11 mouse cellular contexts compared by ENCODE assay signal in the genomic region with DNA sequence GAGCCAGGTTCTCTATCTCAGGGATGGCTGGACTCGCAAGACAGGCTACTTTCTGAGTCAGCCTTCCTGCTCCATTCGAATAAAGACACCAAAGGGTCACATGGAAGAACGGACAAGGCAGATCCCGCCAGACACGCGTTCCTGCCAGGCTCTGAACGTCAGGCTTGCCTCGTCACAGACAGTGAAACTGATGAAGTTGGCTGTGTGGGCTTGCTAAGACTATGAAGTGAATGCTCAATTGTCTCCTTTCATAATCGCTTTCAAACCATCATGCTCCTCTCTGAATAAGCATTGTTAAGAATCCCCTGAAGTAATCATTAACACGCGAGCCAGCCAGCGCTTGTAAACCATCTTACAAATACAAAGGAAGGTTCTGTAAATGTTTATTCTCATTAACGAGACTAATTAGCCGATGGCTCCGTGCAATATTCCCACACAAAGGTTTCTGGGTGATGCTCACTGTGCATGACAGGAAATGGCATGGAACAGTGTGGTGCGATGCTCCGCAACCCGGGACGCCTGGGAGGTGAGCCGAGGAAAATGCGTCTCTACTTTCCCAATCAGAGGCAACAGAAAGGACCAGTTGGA.
DNase-seq lines count a peak whose midpoint lies in the region; ATAC-seq and TF ChIP-seq lines count a peak whose summit lies in the region.
"Had no signal": no experiment of that assay in that cellular context is flagged by ENCODE, and none has a peak within 500 bp of the region (broad histone marks: within the 10 kb centered on the region; RNA-seq: fewer than 3 reads in every experiment).

No protein-coding gene starts in this region.

- peaks cover 2% of the 10 kb centered on the region; the same call in 1 of the 2 replicates for H3K4me1 ChIP-seq in neural tube, embryonic 11.5 days (ENCODE audit: control insufficient read depth, insufficient read depth, low read length)
- H3K4me1 ChIP-seq in forebrain, postnatal 0 days (ENCODE audit: insufficient read depth): peaks cover 35% of the 10 kb centered on the region
- H3K4me1 ChIP-seq in kidney, postnatal 0 days (replicated peaks; ENCODE audit: insufficient read depth, low read length): no peaks in the 10 kb centered on the region
- peaks cover 8% of the 10 kb centered on the region; the same call in 1 of the 2 replicates for H3K4me1 ChIP-seq in heart, embryonic 11.5 days (ENCODE audit: control insufficient read depth, insufficient read depth, low read length)
- H3K4me1 ChIP-seq: liver, embryonic 13.5 days had no signal

- no peak for ATAC-seq in neural tube, embryonic 11.5 days (ENCODE audit: insufficient read depth, low FRiP score, low TSS enrichment)
- peak; percentile 66 for ATAC-seq in forebrain, postnatal 0 days
- ATAC-seq in kidney, postnatal 0 days (replicated peaks; ENCODE audit: low FRiP score, low read depth): peak; percentile 72
- ATAC-seq in heart, embryonic 11.5 days (replicated peaks; ENCODE audit: insufficient number of reproducible peaks, low FRiP score, low TSS enrichment): no peak

- no peak overlapping the region for H3K4me3 ChIP-seq in neural tube, embryonic 11.5 days (ENCODE audit: low read depth, low read length)
- no peak overlapping the region for H3K4me3 ChIP-seq in forebrain, postnatal 0 days (ENCODE audit: low read depth, low read length)
- H3K4me3 ChIP-seq in kidney, postnatal 0 days (replicated peaks; ENCODE audit: low read depth, low read length): no peak overlapping the region
- H3K4me3 ChIP-seq in heart, embryonic 11.5 days (ENCODE audit: low read depth, low read length): no peak overlapping the region
- H3K4me3 ChIP-seq: liver, embryonic 13.5 days had no signal

- WGBS in neural tube, embryonic 11.5 days: 40% methylated on average over 21 of the region's 21 CpGs
- WGBS in forebrain, postnatal 0 days: 12% methylated on average over 21 of the region's 21 CpGs
- WGBS in kidney, postnatal 0 days: 44% methylated on average over 21 of the region's 21 CpGs
- 76% methylated on average over 21 of the region's 21 CpGs for WGBS in heart, embryonic 11.5 days (ENCODE audit: insufficient replicate concordance)

- no peak overlapping the region for H3K27ac ChIP-seq in neural tube, embryonic 11.5 days (ENCODE audit: low read depth, low read length)
- 0 out of 2 replicates have a peak overlapping the region, but pooled peaks have one; percentile 15 for H3K27ac ChIP-seq in forebrain, postnatal 0 days (ENCODE audit: low read depth, low read length)
- 0 out of 2 replicates have a peak overlapping the region, but pooled peaks have one; percentile 11 for H3K27ac ChIP-seq in kidney, postnatal 0 days
- H3K27ac ChIP-seq in heart, embryonic 11.5 days (ENCODE audit: low read depth, low read length): no peak overlapping the region
- H3K27ac ChIP-seq: liver, embryonic 13.5 days had no signal

- no peak overlapping the region for H3K9ac ChIP-seq in neural tube, embryonic 11.5 days (ENCODE audit: low read length)
- peak overlapping the region; percentile 7; the same call in 1 of the 2 replicates for H3K9ac ChIP-seq in forebrain, postnatal 0 days
- H3K9ac ChIP-seq in kidney, postnatal 0 days (ENCODE audit: low read depth, low read length): no peak overlapping the region
- no peak overlapping the region for H3K9ac ChIP-seq in heart, embryonic 11.5 days (ENCODE audit: low read depth, low read length)
- H3K9ac ChIP-seq: liver, embryonic 13.5 days had no signal

- no peaks in the 10 kb centered on the region for H3K9me3 ChIP-seq in neural tube, embryonic 11.5 days (ENCODE audit: control insufficient read depth, low read length)
- H3K9me3 ChIP-seq in forebrain, postnatal 0 days (ENCODE audit: low read length): no peaks in the 10 kb centered on the region
- H3K9me3 ChIP-seq in kidney, postnatal 0 days (replicated peaks; ENCODE audit: low read length): no peaks in the 10 kb centered on the region
- no peaks in the 10 kb centered on the region for H3K9me3 ChIP-seq in heart, embryonic 11.5 days (replicated peaks; ENCODE audit: control insufficient read depth, low read length)
- H3K9me3 ChIP-seq: liver, embryonic 13.5 days had no signal

- peak overlapping the region; percentile 19; the same call in 1 of the 2 replicates for H3K4me2 ChIP-seq in neural tube, embryonic 11.5 days (ENCODE audit: low read depth)
- peak overlapping the region; percentile 34 for H3K4me2 ChIP-seq in forebrain, postnatal 0 days (ENCODE audit: low read depth)
- H3K4me2 ChIP-seq in kidney, postnatal 0 days (ENCODE audit: low read length): peak overlapping the region; percentile 21
- no peak overlapping the region for H3K4me2 ChIP-seq in heart, embryonic 11.5 days
- H3K4me2 ChIP-seq: liver, embryonic 13.5 days had no signal

- intact Hi-C loops in heart, postnatal 36 days (cut with DNase I): no loop called here

- peak; percentile 35 for DNase-seq in neural tube, embryonic 11.5 days (ENCODE audit: low spot score)
- DNase-seq in neural tube, embryonic 10.5 days (ENCODE audit: extremely low spot score, low spot score): no peak
- DNase-seq in forebrain, postnatal 0 days: peak; percentile 62
- DNase-seq in kidney, postnatal 0 days (ENCODE audit: low spot score): peak; percentile 36
- DNase-seq in heart, postnatal 36 days: no peak
- no peak for DNase-seq in layer of hippocampus, adult 9-10 months (ENCODE audit: low spot score)
- DNase-seq: adrenal gland, adult 2 months; cerebellum, adult 11-12 months; heart, adult 11 months; liver, embryonic 13.5 days had no signal

- TF ChIP-seq CTCF in forebrain, postnatal 0 days (IDR thresholded peaks at IDR 0.05; ENCODE audit: low read depth): no peak
- no peak for TF ChIP-seq CTCF in kidney, postnatal 0 days (IDR thresholded peaks at IDR 0.05; ENCODE audit: low read depth)

- no peaks in the 10 kb centered on the region for H3K27me3 ChIP-seq in neural tube, embryonic 11.5 days (ENCODE audit: control insufficient read depth, insufficient read depth, low read length)
- H3K27me3 ChIP-seq in forebrain, postnatal 0 days (ENCODE audit: insufficient read depth, low read length): no peaks in the 10 kb centered on the region
- H3K27me3 ChIP-seq in kidney, postnatal 0 days (ENCODE audit: insufficient read depth, low read length): no peaks in the 10 kb centered on the region
- H3K27me3 ChIP-seq in heart, embryonic 11.5 days (ENCODE audit: control insufficient read depth, insufficient read depth, low read length): no peaks in the 10 kb centered on the region
- H3K27me3 ChIP-seq: liver, embryonic 13.5 days had no signal

- no peaks in the 10 kb centered on the region for H3K36me3 ChIP-seq in neural tube, embryonic 11.5 days (ENCODE audit: control insufficient read depth, insufficient read depth, low read length)
- no peaks in the 10 kb centered on the region for H3K36me3 ChIP-seq in forebrain, postnatal 0 days (ENCODE audit: insufficient read depth)
- no peaks in the 10 kb centered on the region for H3K36me3 ChIP-seq in kidney, postnatal 0 days (ENCODE audit: insufficient read depth, low read length)
- H3K36me3 ChIP-seq in heart, embryonic 11.5 days (ENCODE audit: control insufficient read depth, insufficient read depth, low read length): no peaks in the 10 kb centered on the region
- H3K36me3 ChIP-seq: liver, embryonic 13.5 days had no signal

Comparison
In these comparisons a context has a peak if more than half of its experiments do, and no peak if none do; other contexts are left out.
1. DNase-seq: peak in neural tube, embryonic 11.5 days (single experiment), forebrain, postnatal 0 days (single experiment) and kidney, postnatal 0 days (single experiment); none in neural tube, embryonic 10.5 days (single experiment), heart, postnatal 36 days (0 of 2) and layer of hippocampus, adult 9-10 months (single experiment).
2. ATAC-seq: peak in forebrain, postnatal 0 days (single experiment) and kidney, postnatal 0 days (single experiment); none in neural tube, embryonic 11.5 days (single experiment) and heart, embryonic 11.5 days (single experiment).
3. H3K27ac ChIP-seq: peak in forebrain, postnatal 0 days (single experiment) and kidney, postnatal 0 days (single experiment); none in neural tube, embryonic 11.5 days (single experiment) and heart, embryonic 11.5 days (single experiment).